ENCODE assay signal across 14 mouse cellular contexts in the genomic region with DNA sequence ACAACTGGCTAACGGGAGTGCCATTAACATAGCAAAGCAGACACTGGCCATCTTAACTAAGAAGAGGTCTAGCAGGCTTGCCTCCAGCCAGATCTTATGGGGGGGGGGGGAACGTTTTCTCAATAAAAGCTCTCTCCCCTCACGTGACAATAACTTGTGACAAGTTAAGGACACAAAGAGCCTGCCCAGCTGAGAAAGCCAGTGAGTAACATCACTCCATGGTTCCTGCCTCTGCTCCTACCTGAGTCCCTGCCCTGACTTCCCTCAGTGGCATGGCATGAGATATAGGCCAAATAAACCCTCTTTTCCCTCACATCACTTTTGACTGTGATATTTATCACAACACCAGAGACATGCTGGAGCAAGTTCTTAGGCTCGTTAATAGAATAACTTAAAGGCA.
"Had no signal": no experiment of that assay in that cellular context is flagged by ENCODE, and none has a peak within 500 bp of the region (broad histone marks: within the 10 kb centered on the region; RNA-seq: fewer than 3 reads in every experiment).

No protein-coding gene starts in this region.

- H3K4me2 ChIP-seq: limb, embryonic 13.5 days; midbrain, embryonic 13.5 days; neural tube, embryonic 15.5 days had no signal

- ATAC-seq: intestine, embryonic 16.5 days; midbrain, embryonic 13.5 days had no signal

- H3K9me3 ChIP-seq: limb, embryonic 13.5 days; midbrain, embryonic 13.5 days; neural tube, embryonic 15.5 days had no signal

- H3K27me3 ChIP-seq: limb, embryonic 13.5 days; midbrain, embryonic 13.5 days; neural tube, embryonic 15.5 days had no signal

- H3K4me3 ChIP-seq: limb, embryonic 13.5 days; midbrain, embryonic 13.5 days; myocyte; neural tube, embryonic 15.5 days had no signal

- DNase-seq: kidney, adult 8-10 months; kidney, postnatal 25 days; layer of hippocampus, adult 9-11 months; layer of hippocampus, postnatal 36 days; left cerebral cortex, postnatal 4 days; lung, adult 18-20 months; right cerebral cortex, adult 18-20 months; right cerebral cortex, postnatal 25 days; thymus, postnatal 4 days had no signal

- H3K36me3 ChIP-seq: limb, embryonic 13.5 days; midbrain, embryonic 13.5 days; neural tube, embryonic 15.5 days had no signal

- H3K27ac ChIP-seq: limb, embryonic 13.5 days; midbrain, embryonic 13.5 days; neural tube, embryonic 15.5 days had no signal

- H3K9ac ChIP-seq: limb, embryonic 13.5 days; midbrain, embryonic 13.5 days; neural tube, embryonic 15.5 days had no signal

- H3K4me1 ChIP-seq: midbrain, embryonic 13.5 days; neural tube, embryonic 15.5 days had no signal
